Mouse (Mus musculus): ENCODE measurements at regions not wholly inside any gene's neighbourhood (a gene's known extent, or its start where the extent isn't known, plus 50 kb on each side); places are given as distances from the start of the nearest gene placed in this dataset.

DNA sequence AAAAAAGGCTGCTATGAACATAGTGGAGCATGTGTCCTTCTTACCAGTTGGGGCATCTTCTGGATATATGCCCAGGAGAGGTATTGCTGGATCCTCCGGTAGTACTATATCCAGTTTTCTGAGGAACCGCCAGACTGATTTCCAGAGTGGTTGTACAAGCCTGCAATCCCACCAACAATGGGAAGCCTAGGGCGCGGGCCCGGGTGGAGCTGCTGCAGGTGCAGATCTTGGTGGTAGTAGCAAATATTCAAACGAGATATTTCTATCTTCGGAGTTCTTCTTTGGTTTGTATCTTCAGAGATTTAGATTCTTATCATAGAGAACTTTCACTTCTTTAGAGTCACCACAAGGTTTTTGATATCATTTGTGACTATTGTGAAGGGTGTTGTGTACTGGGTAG, 52.7 kb upstream of the Btbd35f27 start:
- peak; percentile 6 for DNase-seq (ENCODE audit: low spot score)
